Mouse (Mus musculus) MEL (cell line): ENCODE measurements around the gene Lpo. TPM values are rescaled to one million over a fixed set of nuclear protein-coding genes. Genes with fewer than 3 reads are reported as not detected.

ENCODE experiments used
- DNase-seq: peaks from one replicate; pipeline ENCODE4 v3.0.0; 2011; ENCODE audit warnings: low read depth, low spot score
- H3K27ac ChIP-seq: 2 replicates; pipeline ENCODE4 v1.5.1; 2012; ENCODE audit warnings: low read depth, mild to moderate bottlenecking, control low read depth, low read length, moderate library complexity; ENCODE audit not compliant: control insufficient read depth
- H3K27me3 ChIP-seq, 2 experiments: fragments of 150-350 bp in 1 of 2; sonication (generic) in 1 of 2; 2 replicates each; pipeline ENCODE4 v1.6.1; 2012; ENCODE audit warnings: low read length in 2 of 2, mild to moderate bottlenecking in 2 of 2, improper control_type of control experiment in 1 of 2, moderate library complexity in 1 of 2; ENCODE audit not compliant: insufficient read depth in 2 of 2, control insufficient read depth in 1 of 2
- H3K36me3 ChIP-seq, 2 experiments: 2 replicates each; pipeline ENCODE4 v1.6.1; 2012 to 2014; ENCODE audit warnings: low read length in 2 of 2, improper control_type of control experiment in 1 of 2, inconsistent platforms in 1 of 2, mild to moderate bottlenecking in 1 of 2; ENCODE audit not compliant: insufficient read depth in 2 of 2, control insufficient read depth in 1 of 2
- H3K4me1 ChIP-seq, 2 experiments: fragments of 150-350 bp in 1 of 2; sonication (generic) in 1 of 2; 2 replicates each; pipeline ENCODE4 v1.6.1; 2012; ENCODE audit warnings: low read length in 2 of 2, improper control_type of control experiment in 1 of 2, mild to moderate bottlenecking in 1 of 2; ENCODE audit not compliant: insufficient read depth in 2 of 2, control insufficient read depth in 1 of 2
- H3K4me3 ChIP-seq, 2 experiments: fragments of 150-350 bp in 1 of 2; sonication (generic) in 1 of 2; 2 replicates each; pipeline ENCODE4 v1.5.1; 2012; ENCODE audit warnings: low read depth in 2 of 2, low read length in 2 of 2, mild to moderate bottlenecking in 2 of 2, moderate library complexity in 2 of 2, control low read depth in 1 of 2, improper control_type of control experiment in 1 of 2; ENCODE audit not compliant: control insufficient read depth in 1 of 2, insufficient read depth in 1 of 2
- H3K79me2 ChIP-seq: 2 replicates; pipeline ENCODE4 v1.6.1; 2012; ENCODE audit warnings: mild to moderate bottlenecking, low read length, moderate library complexity; ENCODE audit not compliant: control insufficient read depth, poor library complexity, insufficient read depth
- H3K9ac ChIP-seq: 2 replicates; pipeline ENCODE4 v1.6.1; 2012; ENCODE audit warnings: low read depth, mild to moderate bottlenecking, control low read depth, low read length, moderate library complexity; ENCODE audit not compliant: control insufficient read depth, poor library complexity, severe bottlenecking
- H3K9me3 ChIP-seq: fragments of 150-350 bp; sonication (generic); replicated peaks from 2 replicates; pipeline ENCODE4 v1.6.1; 2012; ENCODE audit warnings: mild to moderate bottlenecking, low read length, improper control_type of control experiment, moderate library complexity; ENCODE audit not compliant: insufficient read depth
- BHLHE40 ChIP-seq: IDR thresholded peaks from 2 replicates; pipeline ENCODE4 v1.6.1; 2012; ENCODE audit warnings: low read depth, mild to moderate bottlenecking, inconsistent platforms, low read length, improper control_type of control experiment, borderline replicate concordance
- ELF1 ChIP-seq: IDR thresholded peaks from 2 replicates; pipeline ENCODE4 v1.6.1; 2014; ENCODE audit warnings: low read depth, mild to moderate bottlenecking, inconsistent platforms, low read length, improper control_type of control experiment, moderate library complexity
- EP300 ChIP-seq, 2 experiments: IDR thresholded peaks; 2 replicates each; pipeline ENCODE4 v1.6.1; 2011; ENCODE audit warnings: improper control_type of control experiment in 2 of 2, low read length in 2 of 2, low read depth in 1 of 2, mild to moderate bottlenecking in 1 of 2
- GABPA ChIP-seq: IDR thresholded peaks from 2 replicates; pipeline ENCODE4 v1.6.1; 2012; ENCODE audit warnings: low read depth, mild to moderate bottlenecking, inconsistent platforms, low read length, improper control_type of control experiment, moderate library complexity
- GATA1 ChIP-seq: IDR thresholded peaks from 2 replicates; pipeline ENCODE4 v1.6.1; 2011; ENCODE audit warnings: low read depth, low read length, improper control_type of control experiment
- HCFC1 ChIP-seq: IDR thresholded peaks from 2 replicates; pipeline ENCODE4 v1.6.1; 2012; ENCODE audit warnings: low read depth, mild to moderate bottlenecking, inconsistent platforms, low read length, improper control_type of control experiment, moderate library complexity
- JUND ChIP-seq: IDR thresholded peaks from 2 replicates; pipeline ENCODE4 v1.6.1; 2011; ENCODE audit warnings: low read depth, mild to moderate bottlenecking, improper control_type of control experiment, low read length
- MAX ChIP-seq: IDR thresholded peaks from 2 replicates; pipeline ENCODE4 v1.6.1; 2011; ENCODE audit warnings: low read length, improper control_type of control experiment
- MYB ChIP-seq: IDR thresholded peaks from 2 replicates; pipeline ENCODE4 v1.6.1; 2011; ENCODE audit warnings: mild to moderate bottlenecking, low read depth, low read length, improper control_type of control experiment
- MYC ChIP-seq: IDR thresholded peaks from 2 replicates; pipeline ENCODE4 v1.6.1; 2011; ENCODE audit warnings: low read depth, mild to moderate bottlenecking, low read length, improper control_type of control experiment, moderate library complexity
- NRF1 ChIP-seq: IDR thresholded peaks from 2 replicates; pipeline ENCODE4 v1.6.1; 2014; ENCODE audit warnings: low read depth, mild to moderate bottlenecking, inconsistent platforms, low read length, improper control_type of control experiment, moderate library complexity; ENCODE audit not compliant: poor library complexity, insufficient read depth, severe bottlenecking
- POLR2AphosphoS2 ChIP-seq: IDR thresholded peaks from 2 replicates; pipeline ENCODE4 v1.6.1; 2011; ENCODE audit warnings: low read length, improper control_type of control experiment
- POLR2AphosphoS5 ChIP-seq: IDR thresholded peaks from 2 replicates; pipeline ENCODE4 v1.6.1; 2012; ENCODE audit warnings: low read depth, borderline replicate concordance, mild to moderate bottlenecking, inconsistent platforms, low read length, moderate library complexity, mixed read lengths
- RAD21 ChIP-seq: IDR thresholded peaks from 2 replicates; pipeline ENCODE4 v1.6.1; 2011; ENCODE audit warnings: mild to moderate bottlenecking, low read depth, low read length, improper control_type of control experiment
- RCOR1 ChIP-seq: IDR thresholded peaks from 2 replicates; pipeline ENCODE4 v1.6.1; 2012; ENCODE audit warnings: low read depth, mild to moderate bottlenecking, inconsistent platforms, low read length, improper control_type of control experiment
- SIN3A ChIP-seq: IDR thresholded peaks from 2 replicates; pipeline ENCODE4 v1.6.1; 2012; ENCODE audit warnings: low read length, improper control_type of control experiment, inconsistent platforms
- SMC3 ChIP-seq: IDR thresholded peaks from 2 replicates; pipeline ENCODE4 v1.6.1; 2011; ENCODE audit warnings: low read depth, low read length, improper control_type of control experiment
- TCF12 ChIP-seq: IDR thresholded peaks from 2 replicates; pipeline ENCODE4 v1.6.1; 2014; ENCODE audit warnings: low read depth, mild to moderate bottlenecking, inconsistent platforms, low read length, improper control_type of control experiment, moderate library complexity
- UBTF ChIP-seq: IDR thresholded peaks from 2 replicates; pipeline ENCODE4 v1.6.1; 2012; ENCODE audit warnings: low read depth, mild to moderate bottlenecking, inconsistent platforms, low read length, improper control_type of control experiment, moderate library complexity, borderline replicate concordance; ENCODE audit not compliant: insufficient read depth
- USF1 ChIP-seq: IDR thresholded peaks from 2 replicates; pipeline ENCODE4 v1.6.1; 2014; ENCODE audit warnings: low read depth, mild to moderate bottlenecking, inconsistent platforms, low read length, improper control_type of control experiment, moderate library complexity
- ZKSCAN1 ChIP-seq: IDR thresholded peaks from 2 replicates; pipeline ENCODE4 v1.6.1; 2012; ENCODE audit warnings: low read depth, mild to moderate bottlenecking, inconsistent platforms, low read length, improper control_type of control experiment, moderate library complexity
- ZNF384 ChIP-seq: IDR thresholded peaks from 2 replicates; pipeline ENCODE4 v1.6.1; 2012; ENCODE audit warnings: low read depth, mild to moderate bottlenecking, inconsistent platforms, low read length, improper control_type of control experiment
- polyA plus RNA-seq, 2 experiments: library from polyadenylated mRNA; stranded (reverse) in 1 of 2; unstranded in 1 of 2; fragments of >175 nt in 1 of 2; fragments of >200 nt in 1 of 2; gene quantifications; 2 replicates each; pipeline versions ENCODE4 v1.2.1 to v1.2.4; 2012; ENCODE audit warnings: low replicate concordance in 2 of 2, low read depth in 1 of 2; ENCODE audit not compliant: insufficient read length in 2 of 2, insufficient read depth in 1 of 2, missing spikeins in 1 of 2
- total RNA-seq: library from RNA; depleted of rRNA; stranded (reverse); fragments of 300-350 nt; gene quantifications from 2 replicates; pipeline ENCODE4 v1.2.3, GENCODE M21; 2012

The Lpo gene
- total and polyA plus RNA-seq, 3 experiments = not detected

- Histone ChIP-seq H3K36me3 (no peaks in the 10 kb centered on the region), H3K27ac (no peak overlapping the region), H3K4me3 (no peak overlapping the region), H3K9ac (no peak overlapping the region), H3K79me2 (no peaks in the 10 kb centered on the region), H3K27me3 (peaks cover 0 to 5% of the 10 kb centered on the region in 2 experiments; a peak in 3 of 4 replicates)
- no peak for TF ChIP-seq RCOR1
- no peak for TF ChIP-seq UBTF
- TF ChIP-seq EP300 (IDR thresholded peaks at IDR 0.05; ENCODE audit: low read depth in 1 of 2, low read length in 2 of 2) = no peak
- no peak for TF ChIP-seq BHLHE40
- TF ChIP-seq MAX = no peak
- no peak for TF ChIP-seq SIN3A
- no peak for TF ChIP-seq MYC
- no peak for TF ChIP-seq SMC3
- no peak for TF ChIP-seq ZNF384
- TF ChIP-seq TCF12 = no peak
- TF ChIP-seq, all 39 proteins: peak for 0
- no peak for DNase-seq
- H3K9me3 ChIP-seq = no peaks in the 10 kb centered on the region
- no peaks in the 10 kb centered on the region for H3K4me1 ChIP-seq
These were observed 10.7 kb downstream of the Lpo start for GRCm38 (mm10) chr11:87817443-87817773.

- no peaks in the 10 kb centered on the region for H3K79me2 ChIP-seq
- TF ChIP-seq ELF1 (no peak), MAX (no peak), POLR2AphosphoS5 (no peak), GATA1 (no peak), MYC (no peak), ZNF384 (no peak), MYB (no peak), POLR2AphosphoS2 (no peak), GABPA (no peak), USF1 (no peak), RAD21 (no peak), ZKSCAN1 (no peak), HCFC1 (no peak), JUND (no peak), NRF1 (no peak)
- H3K9me3 ChIP-seq = no peaks in the 10 kb centered on the region
- no peak for DNase-seq
- no peaks in the 10 kb centered on the region for H3K4me1 ChIP-seq
- no peak overlapping the region for H3K27ac ChIP-seq
- H3K27me3 ChIP-seq = peaks cover 0 to 6% of the 10 kb centered on the region in 2 experiments; a peak in 3 of 4 replicates
- H3K36me3 ChIP-seq = no peaks in the 10 kb centered on the region
- H3K4me3 ChIP-seq = no peak overlapping the region
- H3K9ac ChIP-seq = no peak overlapping the region
These were observed 11.2 kb downstream of the Lpo start for GRCm38 (mm10) chr11:87816707-87817442.
